Mouse (Mus musculus): ENCODE data around the gene Fgfr2. TPM values are rescaled to one million over a fixed set of nuclear protein-coding genes. Genes with fewer than 3 reads are reported as not detected.

Gene Fgfr2
- polyA plus RNA-seq, 1 experiment from 2014 or later: 92.5 TPM

GRCm38 (mm10) chr7:132820692-132821091, 302.5 kb downstream of the Fgfr2 start:
- Histone ChIP-seq H3K27ac (no peak overlapping the region), H3K9me3 (no peaks in the 10 kb centered on the region), H3K27me3 (ENCODE audit: insufficient read depth, poor library complexity, severe bottlenecking) (no peaks in the 10 kb centered on the region), H3K4me1 (replicated peaks) (no peaks in the 10 kb centered on the region; the same call in 1 of the 2 replicates), H3K36me3 (peaks cover 32% of the 10 kb centered on the region), H3K4me3 (no peak overlapping the region)
- DNase-seq (ENCODE audit: low spot score): no peak
- 86% methylated on average over 3 of the region's 3 CpGs for WGBS

- Histone ChIP-seq H3K36me3 (peaks cover 17% of the 10 kb centered on the region; the same call in 1 of the 2 replicates), H3K27me3 (ENCODE audit: insufficient read depth, poor library complexity, severe bottlenecking) (no peaks in the 10 kb centered on the region), H3K27ac (no peak overlapping the region), H3K4me3 (no peak overlapping the region), H3K9me3 (no peaks in the 10 kb centered on the region), H3K4me1 (replicated peaks) (peaks cover 25% of the 10 kb centered on the region)
- no peak for DNase-seq (ENCODE audit: low spot score)
- 84% methylated on average over 6 of the region's 6 CpGs for WGBS
These were observed 306.1 kb downstream of the Fgfr2 start for GRCm38 (mm10) chr7:132817056-132817455.

GRCm38 (mm10) chr7:132816528-132816927, 306.6 kb downstream of the Fgfr2 start:
- no peaks in the 10 kb centered on the region for H3K27me3 ChIP-seq (ENCODE audit: insufficient read depth, poor library complexity, severe bottlenecking)
- H3K4me3 ChIP-seq: no peak overlapping the region
- H3K9me3 ChIP-seq: no peaks in the 10 kb centered on the region
- DNase-seq (ENCODE audit: low spot score): no peak
- H3K36me3 ChIP-seq: peaks cover 17% of the 10 kb centered on the region; the same call in 1 of the 2 replicates
- peaks cover 30% of the 10 kb centered on the region for H3K4me1 ChIP-seq (replicated peaks)
- 64% methylated on average over 2 of the region's 2 CpGs for WGBS
- no peak overlapping the region for H3K27ac ChIP-seq

GRCm38 (mm10) chr7:132815081-132815480, 308.1 kb downstream of the Fgfr2 start:
- H3K4me3 ChIP-seq: no peak overlapping the region
- DNase-seq (ENCODE audit: low spot score): no peak
- H3K4me1 ChIP-seq (replicated peaks): peaks cover 44% of the 10 kb centered on the region
- 74% methylated on average over 5 of the region's 5 CpGs for WGBS
- 0 out of 2 replicates have a peak, but pooled peaks cover 8% of the 10 kb centered on the region for H3K36me3 ChIP-seq
- no peaks in the 10 kb centered on the region for H3K9me3 ChIP-seq
- H3K27ac ChIP-seq: no peak overlapping the region
- no peaks in the 10 kb centered on the region for H3K27me3 ChIP-seq (ENCODE audit: insufficient read depth, poor library complexity, severe bottlenecking)

- DNase-seq (ENCODE audit: low spot score): no peak
- Histone ChIP-seq H3K4me3 (peak overlapping the region; percentile 74), H3K9me3 (no peaks in the 10 kb centered on the region), H3K27ac (peak overlapping the region; percentile 92), H3K36me3 (0 out of 2 replicates have a peak, but pooled peaks cover 3% of the 10 kb centered on the region), H3K4me1 (replicated peaks) (peaks cover 54% of the 10 kb centered on the region), H3K27me3 (ENCODE audit: insufficient read depth, poor library complexity, severe bottlenecking) (no peaks in the 10 kb centered on the region)
- WGBS: 2% methylated on average over 7 of the region's 7 CpGs
These were observed 309.1 kb downstream of the Fgfr2 start for GRCm38 (mm10) chr7:132814089-132814450.

- Histone ChIP-seq H3K9me3 (no peaks in the 10 kb centered on the region), H3K4me1 (replicated peaks) (peaks cover 60% of the 10 kb centered on the region), H3K4me3 (peak within 1 kb of the TSS; percentile 74), H3K27ac (peak within 1 kb of the TSS; percentile 92), H3K27me3 (ENCODE audit: insufficient read depth, poor library complexity, severe bottlenecking) (no peaks in the 10 kb centered on the region), H3K36me3 (no peaks in the 10 kb centered on the region)
- WGBS: under 1% methylated on average over 85 of the region's 85 CpGs
- peak; percentile 81 for DNase-seq (ENCODE audit: low spot score)
These were observed 309.6 kb downstream of the Fgfr2 start, which contains the start of gene Fam53b for GRCm38 (mm10) chr7:132813416-132814088. Gene Fam53b (minus strand): TSS chr7:132813886.

- no peaks in the 10 kb centered on the region for H3K36me3 ChIP-seq
- H3K4me3 ChIP-seq: peak overlapping the region; percentile 74
- peak; percentile 75 for DNase-seq (ENCODE audit: low spot score)
- H3K27me3 ChIP-seq (ENCODE audit: insufficient read depth, poor library complexity, severe bottlenecking): no peaks in the 10 kb centered on the region
- H3K9me3 ChIP-seq: no peaks in the 10 kb centered on the region
- H3K4me1 ChIP-seq (replicated peaks): peaks cover 67% of the 10 kb centered on the region
- under 1% methylated on average over 59 of the region's 59 CpGs for WGBS
- H3K27ac ChIP-seq: peak overlapping the region; percentile 92
These were observed 310.3 kb downstream of the Fgfr2 start for GRCm38 (mm10) chr7:132812619-132813415.

GRCm38 (mm10) chr7:132811716-132812618, 311.2 kb downstream of the Fgfr2 start:
- Histone ChIP-seq H3K9me3 (no peaks in the 10 kb centered on the region), H3K27ac (peak overlapping the region; percentile 92), H3K27me3 (ENCODE audit: insufficient read depth, poor library complexity, severe bottlenecking) (no peaks in the 10 kb centered on the region), H3K4me1 (replicated peaks) (peaks cover 75% of the 10 kb centered on the region), H3K4me3 (peak overlapping the region; percentile 74), H3K36me3 (no peaks in the 10 kb centered on the region)
- DNase-seq (ENCODE audit: low spot score): peak; percentile 56
- WGBS: 14% methylated on average over 23 of the region's 23 CpGs

GRCm38 (mm10) chr7:132810879-132811278, 312.3 kb downstream of the Fgfr2 start:
- peak; percentile 90 for DNase-seq (ENCODE audit: low spot score)
- H3K36me3 ChIP-seq: no peaks in the 10 kb centered on the region
- peaks cover 86% of the 10 kb centered on the region for H3K4me1 ChIP-seq (replicated peaks)
- 54% methylated on average over 1 of the region's 1 CpGs for WGBS
- peak overlapping the region; percentile 74; the same call in 1 of the 2 replicates for H3K4me3 ChIP-seq
- no peaks in the 10 kb centered on the region for H3K27me3 ChIP-seq (ENCODE audit: insufficient read depth, poor library complexity, severe bottlenecking)
- peak overlapping the region; percentile 85 for H3K27ac ChIP-seq
- no peaks in the 10 kb centered on the region for H3K9me3 ChIP-seq

- H3K27ac ChIP-seq: peak overlapping the region; percentile 85
- no peaks in the 10 kb centered on the region for H3K36me3 ChIP-seq
- WGBS: 14% methylated on average over 6 of the region's 6 CpGs
- H3K4me3 ChIP-seq: peak overlapping the region; percentile 26; the same call in 1 of the 2 replicates
- DNase-seq (ENCODE audit: low spot score): no peak
- peaks cover 91% of the 10 kb centered on the region for H3K4me1 ChIP-seq (replicated peaks)
- H3K27me3 ChIP-seq (ENCODE audit: insufficient read depth, poor library complexity, severe bottlenecking): no peaks in the 10 kb centered on the region
- no peaks in the 10 kb centered on the region for H3K9me3 ChIP-seq
These were observed 312.8 kb downstream of the Fgfr2 start for GRCm38 (mm10) chr7:132810368-132810767.

- Histone ChIP-seq H3K36me3 (no peaks in the 10 kb centered on the region), H3K4me3 (peak overlapping the region; percentile 41), H3K4me1 (replicated peaks) (peaks cover 92% of the 10 kb centered on the region), H3K9me3 (no peaks in the 10 kb centered on the region), H3K27me3 (ENCODE audit: insufficient read depth, poor library complexity, severe bottlenecking) (no peaks in the 10 kb centered on the region), H3K27ac (peak overlapping the region; percentile 85)
- DNase-seq (ENCODE audit: low spot score): no peak
- 18% methylated on average over 6 of the region's 6 CpGs for WGBS
These were observed 313.4 kb downstream of the Fgfr2 start for GRCm38 (mm10) chr7:132809721-132810120.

Measured in hindbrain, embryonic 10.5 days (tissue).